Mouse (Mus musculus) embryonic fibroblast, embryonic 13.5 days (primary cell): Measurements from ENCODE around the gene Gtf2ird1.

Experiments
- CTCF ChIP-seq: IDR thresholded peaks from 2 replicates; pipeline ENCODE4 v1.5.1; 2011; ENCODE audit warnings: mild to moderate bottlenecking, control low read depth, low read length, moderate library complexity, borderline replicate concordance; ENCODE audit not compliant: insufficient read depth
- POLR2A ChIP-seq: IDR thresholded peaks from 2 replicates; pipeline ENCODE4 v1.6.1; 2011; ENCODE audit warnings: low read depth, mild to moderate bottlenecking, control low read depth, low read length, moderate library complexity

GRCm38 (mm10) chr5:134385106-134385505 lies 71.4 kb downstream of the Gtf2ird1 start:
- TF ChIP-seq CTCF (no peak), POLR2A (no peak)
